ENCODE assay signal across 24 mouse cellular contexts in the genomic region with DNA sequence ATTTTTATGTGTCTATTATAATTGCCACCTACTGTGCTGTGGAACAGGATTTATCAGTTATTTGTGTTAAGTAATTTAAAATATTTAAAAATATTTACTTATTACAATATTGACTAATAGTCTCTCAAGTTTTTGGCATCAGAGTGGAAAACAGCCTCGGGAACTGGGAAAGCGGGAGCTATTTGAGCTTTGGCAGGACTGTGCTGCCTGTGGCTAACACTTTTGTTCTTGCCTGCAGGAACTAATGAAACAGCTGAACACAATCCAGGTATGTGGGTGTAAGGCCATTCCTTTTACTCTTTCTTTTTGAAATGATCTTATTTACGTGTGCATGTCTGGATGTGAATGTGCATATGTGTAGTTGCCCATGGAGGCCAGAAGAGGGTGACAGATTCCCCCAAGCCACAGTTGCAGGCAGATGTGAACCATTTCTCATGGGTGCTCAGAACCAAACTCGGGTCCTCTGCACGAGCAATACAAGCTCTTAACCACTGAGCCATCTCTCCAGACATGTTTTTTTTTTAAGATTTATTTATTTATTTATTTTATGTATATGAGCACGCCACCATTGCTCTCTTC. TPM values are rescaled to one million over a fixed set of nuclear protein-coding genes. Genes with fewer than 3 reads are reported as not detected.
DNase-seq lines count a peak whose midpoint lies in the region; TF ChIP-seq lines count a peak whose summit lies in the region.
"Had no signal": no experiment of that assay in that cellular context is flagged by ENCODE, and none has a peak within 500 bp of the region (broad histone marks: within the 10 kb centered on the region; RNA-seq: fewer than 3 reads in every experiment).

No protein-coding gene starts in this region.

- H3K27ac ChIP-seq in gastrocnemius, adult 2 months = no peak overlapping the region
- no peak overlapping the region for H3K27ac ChIP-seq in layer of hippocampus, adult 2 months
- H3K27ac ChIP-seq: embryonic facial prominence, embryonic 12.5 days; forebrain, embryonic 13.5 days; hindbrain, embryonic 15.5 days; limb, embryonic 12.5 days; macrophage; neural tube, embryonic 12.5 days had no signal

- no peak for DNase-seq in gastrocnemius, adult 2 months
- no peak for DNase-seq in gastrocnemius, postnatal 36 days
- DNase-seq in layer of hippocampus, adult 2 months (ENCODE audit: low spot score in 2 of 2) = no peak
- no peak for DNase-seq in layer of hippocampus, adult 11-12 months (ENCODE audit: low spot score)
- DNase-seq in testis, postnatal 10 days (ENCODE audit: low spot score) = peak; percentile 26
- DNase-seq in testis, postnatal 14 days (ENCODE audit: low spot score) = no peak
- no peak for DNase-seq in left cerebral cortex, postnatal 14 days (ENCODE audit: low spot score in 2 of 2)
- DNase-seq: adrenal gland, adult 8-10 months; cerebellum, postnatal 10 days; gastrocnemius, postnatal 25 days; heart, postnatal 14 days; kidney, adult 2 months; kidney, postnatal 25 days; lung, adult 18-20 months; right cerebral cortex, postnatal 4 days; thymus, postnatal 14 days had no signal

- no peak overlapping the region for H3K4me3 ChIP-seq in gastrocnemius, adult 2 months
- H3K4me3 ChIP-seq in layer of hippocampus, adult 2 months = no peak overlapping the region
- H3K4me3 ChIP-seq: embryonic facial prominence, embryonic 12.5 days; erythroblast, embryonic 14.5 days; forebrain, embryonic 13.5 days; heart, embryonic 12.5 days; hindbrain, embryonic 15.5 days; limb, embryonic 12.5 days; neural tube, embryonic 12.5 days had no signal

- intact Hi-C loops in gastrocnemius, adult 2 months (cut with DNase I) = no loop called here
- intact Hi-C loops in gastrocnemius, postnatal 36 days (cut with DNase I) = no loop called here
- intact Hi-C loops in left cerebral cortex, postnatal 14 days (cut with DNase I) = no loop called here

- peak; percentile 9; the same call in 1 of the 2 replicates for TF ChIP-seq CTCF in gastrocnemius, adult 2 months (IDR thresholded peaks at IDR 0.05)
- TF ChIP-seq CTCF in layer of hippocampus, adult 2 months (conservative IDR thresholded peaks at IDR 0.05) = peak; percentile 52

RNA-seq across cellular contexts. Expression of a gene that starts 55.7 kb away (rescaled TPM):
- total RNA-seq in gastrocnemius, adult 2 months (2021) = 10 to 100 TPM; 14.9 to 24.0 TPM
- 10 to 100 TPM; 16.4 to 18.3 TPM for total RNA-seq in gastrocnemius, postnatal 36 days (2021)
- total RNA-seq in layer of hippocampus, adult 2 months (2021) = 10 to 100 TPM; 34.9 to 35.9 TPM
- 10 to 100 TPM; 33.7 to 33.8 TPM for total RNA-seq in left cerebral cortex, postnatal 14 days (2021)

RNA-seq across cellular contexts. Expression of a gene that starts 55.8 kb away (rescaled TPM):
- total RNA-seq in gastrocnemius, adult 2 months (2021) = 10 to 100 TPM; 12.4 to 12.9 TPM
- total RNA-seq in gastrocnemius, postnatal 36 days (2021) = 10 to 100 TPM in 1 of 2 experiments, 1 to 10 TPM in 1; 8.9 to 12.5 TPM
- total RNA-seq in layer of hippocampus, adult 2 months (2021) = 10 to 100 TPM; 12.4 to 13.4 TPM
- total RNA-seq in left cerebral cortex, postnatal 14 days (2021) = 10 to 100 TPM; 11.2 to 12.6 TPM
